Mouse (Mus musculus): ENCODE measurements at regions not wholly inside any gene's neighbourhood (a gene's known extent, or its start where the extent isn't known, plus 50 kb on each side); places are given as distances from the start of the nearest gene placed in this dataset.
A peak's percentile ranks its signal among the peaks of the same experiment; 100 is the strongest.

GRCm38 (mm10) chrX:40350936-40351335 is 487.5 kb upstream of the Cypt14 start:
- no peaks in the 10 kb centered on the region for H3K9me3 ChIP-seq (ENCODE audit: low read length)
- H3K4me1 ChIP-seq (ENCODE audit: insufficient read depth, low read length), result no peaks in the 10 kb centered on the region
- H3K4me2 ChIP-seq (ENCODE audit: low read depth, low read length), result no peak overlapping the region
- H3K36me3 ChIP-seq (ENCODE audit: insufficient read depth, low read length), result no peaks in the 10 kb centered on the region
- no peak overlapping the region for H3K4me3 ChIP-seq (ENCODE audit: low read length)
- H3K9ac ChIP-seq (replicated peaks; ENCODE audit: low read length), result no peak overlapping the region
- 82% methylated on average over 3 of the region's 3 CpGs for WGBS
- ATAC-seq (no peak), DNase-seq (ENCODE audit: low spot score) (peak; percentile 5)
- no peaks in the 10 kb centered on the region for H3K27me3 ChIP-seq (ENCODE audit: insufficient read depth, low read length)
- TF ChIP-seq CTCF (IDR thresholded peaks at IDR 0.05; ENCODE audit: low read depth), result no peak
- H3K27ac ChIP-seq, result no peak overlapping the region

- H3K4me2 ChIP-seq (ENCODE audit: low read depth, low read length), result no peak overlapping the region
- H3K9me3 ChIP-seq (ENCODE audit: low read length), result no peaks in the 10 kb centered on the region
- no peak overlapping the region for H3K27ac ChIP-seq
- TF ChIP-seq CTCF (IDR thresholded peaks at IDR 0.05; ENCODE audit: low read depth), result no peak
- DNase-seq (ENCODE audit: low spot score), result no peak
- H3K27me3 ChIP-seq (ENCODE audit: insufficient read depth, low read length), result no peaks in the 10 kb centered on the region
- no peak for ATAC-seq
- H3K4me3 ChIP-seq (ENCODE audit: low read length), result no peak overlapping the region
- no peaks in the 10 kb centered on the region for H3K4me1 ChIP-seq (ENCODE audit: insufficient read depth, low read length)
- no peak overlapping the region for H3K9ac ChIP-seq (replicated peaks; ENCODE audit: low read length)
- H3K36me3 ChIP-seq (ENCODE audit: insufficient read depth, low read length), result no peaks in the 10 kb centered on the region
These were observed 473.2 kb upstream of the Cypt14 start for GRCm38 (mm10) chrX:40336555-40336954.
